Mouse (Mus musculus) spleen, adult 2 months (tissue): ENCODE results near the gene Exosc1.

ENCODE experiments used
- CTCF ChIP-seq: fragments of 200-500 bp; IDR thresholded peaks from 2 replicates; pipeline ENCODE4 v1.5.1; 2011; ENCODE audit warnings: mild to moderate bottlenecking, inconsistent platforms; ENCODE audit not compliant: insufficient read depth, insufficient read length, insufficient replicate concordance; ENCODE audit errors: extremely low read depth
- POLR2A ChIP-seq: fragments of 200-500 bp; IDR thresholded peaks from 2 replicates; pipeline ENCODE4 v1.6.1; 2011; ENCODE audit warnings: low read depth, low read length, inconsistent platforms

DNA sequence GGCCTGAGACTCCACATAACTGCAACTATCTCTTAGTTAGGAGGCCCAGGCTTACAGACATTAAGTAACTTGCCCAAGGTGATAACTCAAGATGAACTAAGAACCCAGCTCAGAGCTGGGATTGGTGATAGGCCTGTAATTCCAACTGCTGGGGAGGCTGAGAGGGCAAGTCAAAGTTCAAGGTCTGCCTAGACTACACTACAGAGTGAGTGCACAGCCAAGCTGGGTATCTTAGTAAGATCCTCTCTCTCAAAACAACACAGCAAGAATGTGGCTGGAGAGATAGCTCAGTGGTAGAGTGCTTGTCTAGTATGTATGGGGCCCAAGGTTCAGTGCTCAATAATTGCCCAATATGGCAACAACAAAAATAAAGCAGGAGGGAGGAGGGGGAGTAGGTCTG, 45.0 kb downstream of the Exosc1 start:
- TF ChIP-seq CTCF (no peak), POLR2A (no peak)
